Mouse (Mus musculus): ENCODE results near the gene Vmn2r30. TPM values are rescaled to one million over a fixed set of nuclear protein-coding genes. Genes with fewer than 3 reads are reported as not detected.
"Not testable (repeated sequence)": the region's sequence is repeated elsewhere in the genome, so short reads cannot be mapped to it uniquely, and the experiment has no call there.

Vmn2r30 gene
- under 1 TPM; 0.11 to 0.21 TPM for total RNA-seq (2021)
- long read RNA-seq = 0 reads

- not testable (repeated sequence) for DNase-seq (ENCODE audit: low spot score in 2 of 2)
These were observed at the start of gene Vmn2r30 for GRCm38 (mm10) chr7:7337509-7337908. Gene Vmn2r30 (minus strand): TSS chr7:7337609.

GRCm38 (mm10) chr7:7374431-7374830 is 37.0 kb upstream of the Vmn2r30 start, which contains the start of gene Gm45783:
Gene Gm45783 (minus strand): TSS chr7:7374573.
- not testable (repeated sequence) for DNase-seq (ENCODE audit: low spot score in 2 of 2)

- DNase-seq (ENCODE audit: low spot score in 2 of 2) = peak; percentile 63 to 67
These were observed 41.8 kb downstream of the Vmn2r30 start for GRCm38 (mm10) chr7:7295595-7295994.

- DNase-seq (ENCODE audit: low spot score in 2 of 2) = no peak
These were observed 56.0 kb downstream of the Vmn2r30 start for GRCm38 (mm10) chr7:7281383-7281782.

GRCm38 (mm10) chr7:7277966-7278567 is 59.3 kb downstream of the Vmn2r30 start, which contains the start of gene Gm45844:
Gene Gm45844 (minus strand): TSS chr7:7278289.
- DNase-seq (ENCODE audit: low spot score in 2 of 2) = peak; percentile 91 to 97

GRCm38 (mm10) chr7:7277556-7277955 is 59.9 kb downstream of the Vmn2r30 start:
- DNase-seq (ENCODE audit: low spot score in 2 of 2) = peak; percentile 51 to 59

Small RNA genes within 50 kb of the gene (microRNA-seq; reads per million reads assigned to microRNA genes)
- 6.7 to 10.9 reads per million in 2 experiments for gene Mir5620

Other genes with a start within 250 kb of the Vmn2r30 start
- gene Zfp954, start 216.1 kb downstream of the Vmn2r30 start, total RNA-seq (2021) = 10 to 100 TPM; 11.9 to 12.9 TPM
- 1 to 10 TPM; 2.2 to 2.7 TPM for gene Zfp773, start 200.9 kb downstream of the Vmn2r30 start, total RNA-seq (2021)
- 1 to 10 TPM; 6.0 to 6.5 TPM for gene Zfp418, start 166.3 kb downstream of the Vmn2r30 start, total RNA-seq (2021)
- gene Zfp772, start 127.6 kb downstream of the Vmn2r30 start, total RNA-seq (2021) = 1 to 10 TPM; 8.6 to 8.8 TPM
- gene Vmn2r29, start 90.3 kb downstream of the Vmn2r30 start, total RNA-seq (2021) = 1 to 10 TPM; 1.6 to 2.6 TPM
- gene Gm45844, start 59.3 kb downstream of the Vmn2r30 start, total RNA-seq (2021) = 10 to 100 TPM; 13.0 to 15.3 TPM
- gene Clcn4, start 36.8 kb downstream of the Vmn2r30 start, total RNA-seq (2021) = 100 to 1,000 TPM; 168 to 170 TPM
- gene Gm45783, start 37.0 kb upstream of the Vmn2r30 start, total RNA-seq (2021) = under 1 TPM in 1 of 2 experiments, not detected in 1; 0.56 TPM
- gene Vmn2r31, start 62.1 kb upstream of the Vmn2r30 start, total RNA-seq (2021) = not detected
- gene Vmn2r32, start 142.4 kb upstream of the Vmn2r30 start, total RNA-seq (2021) = not detected
- gene Vmn2r33, start 229.2 kb upstream of the Vmn2r30 start, total RNA-seq (2021) = not detected